Mouse (Mus musculus) CH12.LX (cell line): ENCODE measurements around the gene Prkce. TPM values are rescaled to one million over a fixed set of nuclear protein-coding genes. Genes with fewer than 3 reads are reported as not detected.

Experiments
- DNase-seq: peaks from one replicate; pipeline ENCODE4 v3.0.0-alpha.2; 2013; ENCODE audit errors: extremely low read depth
- H3K27ac ChIP-seq: 2 replicates; pipeline ENCODE4 v1.5.1; 2012; ENCODE audit warnings: low read depth, mild to moderate bottlenecking, control low read depth, moderate library complexity; ENCODE audit not compliant: insufficient read depth
- H3K27me3 ChIP-seq: replicated peaks from 2 replicates; pipeline ENCODE3; 2012; ENCODE audit warnings: inconsistent platforms
- H3K36me3 ChIP-seq, 2 experiments: replicated peaks in 1 of 2; 2 replicates each; pipeline versions ENCODE3 to v1.6.1; 2012; ENCODE audit warnings: inconsistent platforms in 1 of 2, low read length in 1 of 2, mild to moderate bottlenecking in 1 of 2, mixed read lengths in 1 of 2, moderate library complexity in 1 of 2; ENCODE audit not compliant: control insufficient read depth in 1 of 2, insufficient read depth in 1 of 2
- H3K4me1 ChIP-seq, 2 experiments: 2 replicates each; pipeline ENCODE4 v1.6.1; 2012; ENCODE audit warnings: inconsistent platforms in 1 of 2, moderate library complexity in 1 of 2; ENCODE audit not compliant: insufficient read depth in 2 of 2, control insufficient read depth in 1 of 2
- H3K4me2 ChIP-seq: 2 replicates; pipeline ENCODE4 v1.6.1; 2012; ENCODE audit warnings: low read depth, mild to moderate bottlenecking, control low read depth; ENCODE audit not compliant: poor library complexity, insufficient read depth, severe bottlenecking
- H3K4me3 ChIP-seq, 3 experiments: fragments of 150-350 bp in 1 of 3; sonication (generic) in 1 of 3; replicated peaks in 1 of 3; 2 replicates each; pipeline versions ENCODE3 to v1.5.1; 2011 to 2012; ENCODE audit warnings: low read depth in 2 of 3, low read length in 2 of 3, mild to moderate bottlenecking in 2 of 3, moderate library complexity in 2 of 3, control low read depth in 1 of 3, improper control_type of control experiment in 1 of 3, inconsistent platforms in 1 of 3, mixed read lengths in 1 of 3; ENCODE audit not compliant: poor library complexity in 1 of 3
- H3K79me2 ChIP-seq: replicated peaks from 2 replicates; pipeline ENCODE4 v1.6.1; 2012; ENCODE audit warnings: mild to moderate bottlenecking, moderate library complexity; ENCODE audit not compliant: control insufficient read depth, poor library complexity, insufficient read depth, severe bottlenecking; ENCODE audit errors: extremely low read depth
- H3K9ac ChIP-seq: 2 replicates; pipeline ENCODE4 v1.6.1; 2012; ENCODE audit warnings: low read depth, mild to moderate bottlenecking, control low read depth, moderate library complexity; ENCODE audit not compliant: insufficient read depth
- H3K9me3 ChIP-seq: replicated peaks from 2 replicates; pipeline ENCODE3; 2012; ENCODE audit warnings: low read length, inconsistent platforms, mixed read lengths
- ELF1 ChIP-seq: IDR thresholded peaks from 2 replicates; pipeline ENCODE4 v1.6.1; 2014; ENCODE audit warnings: low read depth, mild to moderate bottlenecking, inconsistent platforms, low read length, improper control_type of control experiment
- MAX ChIP-seq: IDR thresholded peaks from 2 replicates; pipeline ENCODE4 v1.6.1; 2011; ENCODE audit warnings: low read length, improper control_type of control experiment
- MAZ ChIP-seq: IDR thresholded peaks from 2 replicates; pipeline ENCODE4 v1.6.1; 2012; ENCODE audit warnings: low read depth, mild to moderate bottlenecking, inconsistent platforms, low read length, improper control_type of control experiment, moderate library complexity
- NRF1 ChIP-seq: IDR thresholded peaks from 2 replicates; pipeline ENCODE4 v1.6.1; 2014; ENCODE audit warnings: low read depth, mild to moderate bottlenecking, inconsistent platforms, low read length, improper control_type of control experiment, moderate library complexity
- RAD21 ChIP-seq: IDR thresholded peaks from 2 replicates; pipeline ENCODE4 v1.6.1; 2011; ENCODE audit warnings: low read depth, mild to moderate bottlenecking, low read length, improper control_type of control experiment, moderate library complexity
- USF1 ChIP-seq: IDR thresholded peaks from 2 replicates; pipeline ENCODE4 v1.6.1; 2014; ENCODE audit warnings: low read depth, mild to moderate bottlenecking, inconsistent platforms, low read length, improper control_type of control experiment
- USF2 ChIP-seq: conservative IDR thresholded peaks from 2 replicates; pipeline ENCODE4 v1.6.1; 2011; ENCODE audit warnings: low read depth, low read length, improper control_type of control experiment
- ZC3H11A ChIP-seq: IDR thresholded peaks from 2 replicates; pipeline ENCODE4 v1.6.1; 2012; ENCODE audit warnings: low read depth, mild to moderate bottlenecking, inconsistent platforms, low read length, improper control_type of control experiment
- ZMIZ1 ChIP-seq: IDR thresholded peaks from 2 replicates; pipeline ENCODE4 v1.6.1; 2012; ENCODE audit warnings: low read depth, mild to moderate bottlenecking, inconsistent platforms, low read length, improper control_type of control experiment
- dilution Hi-C: fragments of 300-500 bp; cut with MboI; formaldehyde crosslinking; loops from 2 replicates; pipeline ENCODE4 v1.14.3; 2020; ENCODE audit warnings: low sequenced_read_pairs; ENCODE audit not compliant: extremely low pct_unique_long_range_greater_than_20kb, extremely low pct_ligation_motif_present
- in situ Hi-C: fragments of 300-500 bp; cut with MboI; formaldehyde crosslinking; loops from 3 replicates; pipeline ENCODE4 v1.14.3; 2019; ENCODE audit warnings: low sequenced_read_pairs, low pct_ligation_motif_present, low pct_unique_long_range_greater_than_20kb, mixed read lengths
- polyA plus RNA-seq: library from polyadenylated mRNA; unstranded; fragments of >175 nt; gene quantifications from 2 replicates; pipeline ENCODE4 v1.2.1, GENCODE M21; 2012; ENCODE audit warnings: low read depth; ENCODE audit not compliant: insufficient read length
- total RNA-seq, 2 experiments: library from RNA; depleted of rRNA; stranded (reverse); fragments of 300-350 nt in 1 of 2; fragments of >200 nt in 1 of 2; gene quantifications; 2 replicates each; pipeline ENCODE4 v1.2.3; 2012 to 2014

The Prkce gene
- total and polyA plus RNA-seq, 3 experiments = 4.1 to 13.2 (median 11.4) TPM

DNA sequence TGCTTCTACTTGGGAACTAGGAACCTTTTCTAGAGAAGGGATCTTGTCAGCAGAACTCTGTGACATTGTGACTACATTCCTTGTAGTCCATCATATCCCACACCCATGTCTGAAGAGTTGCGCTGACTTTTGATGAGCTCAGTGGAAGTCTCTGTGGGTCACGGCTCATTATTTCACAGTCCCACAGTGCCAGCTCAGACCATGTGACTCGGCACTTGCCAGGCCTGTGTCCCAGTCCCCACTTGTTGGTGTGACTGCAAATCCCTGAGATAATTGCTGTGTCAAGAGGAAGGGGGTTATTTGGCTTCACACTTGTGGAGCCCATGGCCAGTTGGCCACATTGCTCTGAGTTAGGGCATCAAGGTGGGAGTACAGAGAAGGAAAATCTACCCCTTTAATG is 59.8 kb downstream of the Prkce start:
- Histone ChIP-seq H3K27me3 (no peaks in the 10 kb centered on the region), H3K4me3 (no peak overlapping the region), H3K27ac (no peak overlapping the region), H3K9me3 (peaks cover 3% of the 10 kb centered on the region), H3K36me3 (peaks cover 3 to 48% of the 10 kb centered on the region in 2 experiments), H3K79me2 (0 out of 2 replicates have a peak, but pooled peaks cover 3% of the 10 kb centered on the region), H3K4me2 (no peak overlapping the region), H3K4me1 (peaks cover 7 to 37% of the 10 kb centered on the region in 2 experiments), H3K9ac (no peak overlapping the region)
- TF ChIP-seq ZC3H11A = no peak
- no peak for TF ChIP-seq MAX
- no peak for DNase-seq
- dilution Hi-C loops = no loop called here
- in situ Hi-C loops = no loop called here

DNA sequence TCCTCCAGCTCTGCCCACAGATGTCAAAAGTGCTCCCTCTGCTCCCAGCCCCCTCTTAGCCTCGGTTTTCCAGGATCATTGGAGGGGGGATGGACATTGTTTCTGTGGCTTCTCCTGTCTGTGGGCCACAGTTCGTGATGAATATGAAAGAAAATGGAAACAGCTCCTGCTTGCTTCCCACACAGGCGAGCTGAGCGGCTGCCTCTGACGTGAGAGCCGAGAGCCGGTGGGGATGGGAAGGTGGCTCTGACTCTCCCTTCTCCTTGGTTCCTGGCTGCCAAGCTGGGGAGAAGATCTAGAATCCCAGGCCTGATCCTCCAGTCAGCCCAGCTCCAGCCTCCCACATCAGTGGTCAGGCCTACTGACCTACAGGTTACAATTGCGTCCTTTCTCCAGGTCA is 61.3 kb downstream of the Prkce start:
- TF ChIP-seq ELF1 (no peak), MAZ (no peak)
- TF ChIP-seq, all 38 proteins: peak for 0
- Histone ChIP-seq H3K9ac (no peak overlapping the region), H3K9me3 (peaks cover 3% of the 10 kb centered on the region), H3K27ac (no peak overlapping the region), H3K79me2 (0 out of 2 replicates have a peak, but pooled peaks cover 3% of the 10 kb centered on the region), H3K4me3 (no peak overlapping the region), H3K36me3 (peaks cover 3 to 50% of the 10 kb centered on the region in 2 experiments), H3K4me2 (no peak overlapping the region), H3K27me3 (no peaks in the 10 kb centered on the region), H3K4me1 (peaks cover 7 to 37% of the 10 kb centered on the region in 2 experiments)
- dilution Hi-C loops = no loop called here
- in situ Hi-C loops = no loop called here
- no peak for DNase-seq

DNA sequence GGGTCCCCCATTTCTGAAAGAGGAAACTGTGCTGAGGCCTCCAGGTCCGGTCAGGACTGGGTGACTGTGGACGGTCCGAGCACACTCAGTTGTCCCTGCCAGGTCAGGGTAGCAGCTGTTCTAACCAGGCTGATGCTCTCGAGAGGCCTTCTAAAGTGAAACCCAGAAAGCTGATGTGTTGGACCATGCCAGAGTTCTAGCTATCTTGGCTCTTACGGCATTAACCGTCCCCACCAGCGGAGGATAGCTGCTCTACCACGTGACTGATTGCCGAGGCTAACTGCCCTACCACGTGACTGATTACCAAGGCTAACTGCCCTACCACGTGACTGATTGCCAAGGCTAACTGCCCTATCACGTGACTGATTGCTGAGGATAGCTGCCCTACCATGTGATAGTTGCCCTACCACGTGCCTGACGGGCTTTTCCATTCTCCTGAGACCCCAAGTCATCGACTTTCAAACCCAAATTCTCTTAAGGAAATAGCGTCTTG is 62.6 kb downstream of the Prkce start:
- TF ChIP-seq USF1 (peak; percentile 60), USF2 (peak; percentile 47; the same call in 1 of the 2 replicates), MAX (peak; percentile 56), RAD21 (no peak), ZMIZ1 (no peak), NRF1 (no peak)
- in situ Hi-C loops = no loop called here
- Histone ChIP-seq H3K79me2 (no peaks in the 10 kb centered on the region), H3K9ac (no peak overlapping the region), H3K9me3 (peaks cover 3% of the 10 kb centered on the region), H3K4me1 (peaks cover 8 to 37% of the 10 kb centered on the region in 2 experiments), H3K4me2 (no peak overlapping the region), H3K27me3 (no peaks in the 10 kb centered on the region), H3K36me3 (peaks cover 3 to 54% of the 10 kb centered on the region in 2 experiments), H3K4me3 (no peak overlapping the region), H3K27ac (no peak overlapping the region)
- no peak for DNase-seq
- dilution Hi-C loops = no loop called here
